Mouse (Mus musculus) frontal cortex, adult 2 months (tissue): ENCODE results near the gene Jarid2. TPM values are rescaled to one million over a fixed set of nuclear protein-coding genes. Genes with fewer than 3 reads are reported as not detected.

Experiments used
- DNase-seq, 2 experiments: peaks; one replicate each; pipeline ENCODE4 v3.0.0; 2022; ENCODE audit warnings: low spot score in 1 of 2; ENCODE audit errors: extremely low spot score in 1 of 2
- polyA plus RNA-seq: library from polyadenylated mRNA; depleted of rRNA; stranded (reverse); fragments of >200 nt; gene quantifications from 2 replicates; pipeline ENCODE4 v1.2.3, GENCODE M21; 2012

The Jarid2 gene
- polyA plus RNA-seq, 1 experiment, result 27.7 TPM

DNA sequence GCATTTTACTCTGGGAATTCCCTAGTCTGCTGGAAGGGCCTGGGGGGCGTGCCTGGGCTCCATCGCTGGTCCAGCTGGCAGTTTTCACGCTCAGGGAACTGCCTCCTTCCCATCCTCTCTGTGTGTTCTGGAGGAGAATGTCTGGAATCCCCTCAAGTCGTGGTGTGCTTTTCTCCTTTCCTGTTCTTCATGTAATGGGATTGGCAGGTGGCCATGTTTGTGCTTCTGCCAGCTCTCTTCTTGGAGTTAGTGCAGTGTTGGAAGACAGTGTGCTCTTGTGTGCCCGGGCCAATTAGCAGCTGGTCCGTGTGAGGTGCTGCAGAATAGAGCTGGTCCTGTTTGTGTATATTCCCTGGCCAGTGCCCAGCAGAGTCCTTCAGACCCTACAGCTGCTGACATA lies 178.4 kb downstream of the Jarid2 start:
- DNase-seq, result peak; percentile 91 to 94

- DNase-seq, result no peak
Measured at GRCm38 (mm10) chr13:44908790-44909189, 179.5 kb downstream of the Jarid2 start.

DNA sequence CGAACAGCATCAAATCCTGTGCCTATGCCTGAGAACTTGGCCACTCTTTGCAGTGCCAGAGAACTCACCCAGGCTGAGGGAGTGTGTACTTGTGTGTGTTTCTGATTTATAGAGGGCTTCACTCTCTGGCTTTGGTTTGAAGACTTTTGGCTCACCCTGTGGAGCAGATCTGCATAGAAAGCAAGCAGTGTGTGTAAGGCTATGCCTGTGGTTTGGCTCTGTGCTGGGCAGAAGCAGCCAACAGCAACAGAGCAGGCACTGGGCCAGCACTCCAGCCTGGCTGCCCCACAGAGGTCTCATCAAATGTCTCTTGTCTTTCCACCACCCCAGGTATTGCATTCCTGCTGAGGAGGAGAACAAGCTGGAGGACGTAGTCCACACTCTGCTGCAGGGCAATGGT lies 183.6 kb downstream of the Jarid2 start:
- DNase-seq, result no peak

DNA sequence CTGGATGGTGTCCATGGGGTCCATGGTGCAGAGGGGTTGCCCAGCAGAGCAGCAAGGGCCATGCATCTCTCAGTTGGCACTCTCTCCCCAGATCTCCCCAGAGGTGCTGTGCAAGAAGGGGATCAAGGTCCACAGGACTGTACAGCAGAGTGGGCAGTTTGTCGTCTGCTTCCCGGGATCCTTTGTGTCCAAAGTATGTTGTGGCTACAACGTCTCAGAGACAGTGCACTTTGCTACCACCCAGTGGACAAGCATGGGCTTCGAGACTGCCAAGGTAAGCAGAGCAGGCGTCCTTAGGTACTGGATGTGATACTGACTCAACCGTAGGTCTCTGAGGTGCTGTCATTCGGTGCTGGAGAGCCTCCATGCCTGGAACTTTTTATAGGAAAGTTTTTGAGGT lies 184.3 kb downstream of the Jarid2 start:
- no peak for DNase-seq

- DNase-seq, result no peak
Measured at GRCm38 (mm10) chr13:44915382-44915781, 186.1 kb downstream of the Jarid2 start.

DNA sequence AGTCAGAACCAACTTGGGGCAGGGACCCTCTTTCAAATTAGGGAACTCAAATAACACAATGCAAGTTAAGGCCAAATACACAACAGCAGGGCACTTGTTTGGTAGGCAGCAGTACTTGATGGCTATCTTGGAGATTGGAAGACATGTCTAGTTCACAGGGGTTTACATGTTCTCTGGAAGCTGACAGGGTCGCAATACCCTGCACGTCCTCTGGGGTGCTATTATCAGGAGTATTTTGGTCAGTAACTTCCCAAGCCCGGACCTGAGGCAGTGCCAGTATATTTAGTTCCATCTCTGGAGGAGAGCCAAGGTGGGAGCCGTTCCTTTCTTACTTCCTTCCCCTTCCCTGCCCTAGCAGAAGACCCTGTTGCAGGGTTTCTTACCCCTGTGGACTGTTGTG lies 186.7 kb downstream of the Jarid2 start:
- DNase-seq, result no peak

- DNase-seq, result no peak
Measured at GRCm38 (mm10) chr13:44917202-44917601, 187.9 kb downstream of the Jarid2 start.

GRCm38 (mm10) chr13:44918269-44918668 lies 189.0 kb downstream of the Jarid2 start:
- DNase-seq, result no peak

DNA sequence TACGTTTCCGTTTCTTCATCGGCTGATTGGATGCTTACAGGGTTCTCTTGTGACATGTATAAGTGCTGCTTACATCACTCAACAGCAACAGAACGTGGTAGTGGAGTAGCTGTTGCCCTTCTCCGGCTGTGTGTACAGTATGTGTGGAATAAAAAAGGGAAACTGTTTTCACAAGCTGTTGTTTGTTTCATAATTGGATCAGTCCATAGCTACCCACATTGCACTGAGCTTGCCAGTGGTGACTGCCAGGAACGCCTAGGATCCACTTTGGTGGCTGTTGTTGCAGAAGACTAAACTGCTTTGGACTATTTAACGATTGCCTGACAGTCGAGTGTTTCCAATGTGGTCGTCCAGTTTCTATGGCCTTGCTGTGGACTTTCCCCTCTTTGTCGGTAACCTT lies 191.8 kb downstream of the Jarid2 start:
- peak in 1 of 2 experiments; percentile 43 for DNase-seq

- no peak for DNase-seq
Measured at GRCm38 (mm10) chr13:44921721-44922120, 192.4 kb downstream of the Jarid2 start.

GRCm38 (mm10) chr13:44924042-44924441 lies 194.8 kb downstream of the Jarid2 start:
- DNase-seq, result no peak

DNA sequence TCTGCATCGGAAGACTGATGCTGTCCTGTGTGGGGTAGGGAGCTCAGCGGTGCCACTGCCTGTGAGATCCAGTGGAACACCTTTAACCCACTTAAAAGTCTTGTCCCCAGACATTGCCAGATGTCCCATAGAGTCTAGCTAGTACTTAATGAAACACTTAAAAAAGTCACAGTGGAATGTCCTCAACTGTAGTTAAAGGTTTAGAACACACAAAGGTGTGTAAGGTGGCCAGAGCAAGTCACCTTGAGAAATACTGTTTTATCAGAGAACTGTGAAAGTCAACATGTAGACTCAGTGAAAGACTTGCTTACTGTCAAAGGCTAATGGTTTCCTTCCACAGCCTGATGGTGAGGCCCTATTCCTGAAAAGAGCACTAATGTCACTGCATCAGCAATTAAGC lies 195.9 kb downstream of the Jarid2 start:
- no peak for DNase-seq

DNA sequence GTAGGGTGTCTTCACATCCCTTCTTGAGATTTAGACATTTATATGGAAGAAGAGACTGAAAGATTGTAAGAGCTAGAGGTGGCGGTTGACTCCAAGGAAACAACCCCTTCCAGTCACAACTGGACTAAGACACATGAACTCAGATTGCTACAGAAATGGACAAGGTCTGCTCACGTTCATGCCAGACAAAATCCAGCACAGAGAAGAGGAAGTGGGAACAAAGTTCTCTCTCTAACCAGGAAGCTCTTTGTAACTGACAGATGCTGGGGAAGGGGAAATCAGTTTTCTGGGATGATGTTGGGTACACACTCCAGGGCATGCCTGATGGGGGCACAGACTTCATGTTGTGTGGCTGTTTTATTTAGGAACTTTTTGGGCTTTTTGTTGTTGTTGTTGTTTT lies 197.0 kb downstream of the Jarid2 start:
- DNase-seq, result no peak

DNA sequence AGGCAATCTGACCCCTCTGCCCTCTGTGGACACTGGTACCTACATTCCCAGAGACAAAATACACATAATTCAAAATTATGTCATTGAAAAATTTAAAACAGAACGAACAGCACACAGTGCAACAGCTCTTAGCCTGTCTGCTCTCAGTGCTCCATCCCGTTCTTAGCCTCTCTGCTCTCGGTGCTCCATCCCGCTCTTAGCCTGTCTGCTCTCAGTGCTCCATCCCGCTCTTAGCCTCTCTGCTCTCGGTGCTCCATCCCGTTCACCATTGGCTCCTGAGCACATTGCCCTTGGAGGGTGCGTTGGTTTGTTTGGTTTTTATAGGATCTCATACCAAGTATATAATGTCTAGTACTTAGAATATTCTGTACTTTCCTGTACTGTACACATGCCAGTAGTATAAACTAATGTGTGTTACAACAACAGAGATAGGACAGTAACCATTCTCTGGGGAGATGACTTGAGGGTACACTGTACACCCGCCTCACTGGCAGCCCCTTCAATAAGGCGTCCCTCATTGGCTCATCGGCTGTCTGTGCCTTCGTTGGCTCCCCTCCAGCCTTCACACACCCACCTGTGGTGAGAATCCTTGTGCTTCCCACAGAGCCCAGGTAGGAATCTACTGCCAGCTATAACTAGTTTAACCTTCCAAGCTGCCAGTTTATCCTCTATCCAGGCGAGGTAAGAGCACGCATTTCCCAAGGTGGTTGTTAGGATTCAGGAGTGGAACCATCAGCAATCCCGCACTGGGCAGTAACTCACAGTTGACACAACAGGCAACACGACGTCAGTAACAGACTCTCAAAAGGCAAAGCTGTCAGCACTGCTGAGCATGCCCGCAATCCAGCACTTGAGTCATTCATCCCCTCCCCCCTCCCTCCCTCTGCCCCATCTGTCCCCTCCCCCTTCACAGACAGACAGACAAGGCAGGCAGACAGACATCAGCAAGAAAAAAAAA lies 203.3 kb downstream of the Jarid2 start:
- DNase-seq, result no peak

GRCm38 (mm10) chr13:44933575-44933974 lies 204.3 kb downstream of the Jarid2 start:
- no peak for DNase-seq

- DNase-seq, result no peak
Measured at GRCm38 (mm10) chr13:44937681-44938080, 208.4 kb downstream of the Jarid2 start.

DNA sequence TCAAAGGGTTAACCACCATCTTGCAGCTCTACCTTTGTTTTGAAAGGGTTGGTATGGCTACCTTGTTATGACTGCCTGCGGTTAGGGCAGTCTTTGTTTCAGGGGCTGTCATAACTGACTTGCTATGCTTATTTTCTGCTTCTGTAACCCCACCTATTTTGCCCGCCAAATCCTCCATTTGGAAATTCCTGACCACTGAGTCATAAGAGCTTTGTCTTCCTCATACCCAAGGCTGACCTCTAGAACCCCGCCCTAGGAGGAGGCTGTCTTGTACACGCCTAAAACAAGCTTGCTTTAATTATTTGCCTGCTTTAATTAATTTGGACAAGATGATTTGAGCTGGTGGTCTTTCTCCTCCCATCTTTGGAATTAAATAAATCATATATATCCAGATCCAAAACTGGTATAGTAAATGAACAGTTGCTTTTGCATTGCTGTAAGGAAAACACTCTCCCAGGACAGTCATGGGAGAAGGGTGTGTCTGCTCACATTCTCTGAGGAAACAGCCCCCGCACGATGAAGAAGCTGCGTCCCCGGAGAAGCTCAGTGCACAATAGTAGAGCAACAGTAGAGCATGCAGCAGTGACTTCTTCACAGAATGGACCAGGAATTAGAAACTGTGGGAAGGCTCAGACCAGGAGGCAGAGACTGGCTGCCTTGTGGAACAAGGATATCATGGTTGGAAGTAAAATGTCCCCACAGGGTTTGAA lies 210.2 kb downstream of the Jarid2 start:
- DNase-seq, result no peak

- DNase-seq, result no peak
Measured at GRCm38 (mm10) chr13:44943618-44944017, 214.3 kb downstream of the Jarid2 start.

- peak in 1 of 2 experiments; percentile 69 for DNase-seq
Measured at GRCm38 (mm10) chr13:44946880-44947635, 217.8 kb downstream of the Jarid2 start.

DNA sequence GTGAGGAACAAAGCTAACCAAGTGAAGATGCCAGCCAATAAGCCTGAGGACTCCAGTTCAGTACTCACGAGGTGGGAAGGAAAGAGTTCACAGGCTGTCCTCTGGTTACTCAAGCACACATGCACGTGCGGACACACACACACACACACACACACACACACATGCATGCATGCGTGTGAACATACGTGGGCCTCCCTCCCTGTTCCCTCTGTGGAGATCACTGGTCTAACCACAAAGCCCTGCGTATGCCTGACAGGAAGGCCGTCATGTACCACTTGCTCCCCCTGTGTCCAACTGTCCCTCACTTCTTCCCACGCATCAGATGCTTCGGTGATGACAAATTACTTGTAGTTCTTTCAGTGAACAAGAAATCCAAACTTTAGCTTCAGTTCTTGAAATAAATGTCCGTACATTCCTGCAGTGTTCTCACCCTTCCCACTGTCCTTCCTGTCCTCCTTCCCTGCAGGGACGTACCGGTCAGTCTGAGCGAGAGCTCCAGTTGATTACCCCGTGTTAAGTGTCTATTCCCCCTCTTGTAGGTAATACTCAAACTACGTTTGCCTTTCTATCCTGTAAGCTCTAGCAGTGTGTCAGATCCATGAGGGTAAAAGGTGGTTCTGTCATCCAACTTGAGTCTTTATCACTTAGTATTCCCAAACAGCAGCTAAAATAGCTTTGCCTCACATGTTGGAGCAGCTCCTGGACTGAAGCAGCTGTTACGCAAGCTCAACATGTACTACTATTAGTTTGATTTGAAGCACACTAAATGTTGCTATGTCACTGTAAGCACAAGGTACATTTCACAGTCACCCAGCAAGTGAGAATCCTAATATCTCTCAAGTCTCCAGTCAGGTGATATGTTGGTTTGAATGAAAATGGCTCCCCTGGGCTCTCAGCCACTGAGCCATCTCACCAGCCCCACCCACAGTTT lies 219.3 kb downstream of the Jarid2 start:
- DNase-seq, result peak in 1 of 2 experiments; percentile 64
